Mouse (Mus musculus) liver, embryonic 12.5 days (tissue): ENCODE results near the gene Trim40. TPM values are rescaled to one million over a fixed set of nuclear protein-coding genes. Genes with fewer than 3 reads are reported as not detected.

Source experiments
- ATAC-seq: fragments of 200-750 bp; cut with Nextera tagmentation; 2 replicates; pipeline ENCODE4 v1.8.0; 2017; ENCODE audit warnings: moderate number of reproducible peaks, mild to moderate bottlenecking, moderate library complexity
- H3K27ac ChIP-seq: fragments of 300-500 bp; sonication (generic); 2 replicates; pipeline ENCODE4 v1.5.1; 2016; ENCODE audit warnings: mild to moderate bottlenecking
- H3K27me3 ChIP-seq: fragments of 300-500 bp; sonication (generic); replicated peaks from 2 replicates; pipeline ENCODE4 v1.6.1; 2016; ENCODE audit warnings: mild to moderate bottlenecking, moderate library complexity
- H3K36me3 ChIP-seq: fragments of 300-500 bp; sonication (generic); 2 replicates; pipeline ENCODE4 v1.6.1; 2016; ENCODE audit warnings: mild to moderate bottlenecking, moderate library complexity
- H3K4me1 ChIP-seq: fragments of 300-500 bp; sonication (generic); 2 replicates; pipeline ENCODE4 v1.6.1; 2016
- H3K4me2 ChIP-seq: fragments of 300-500 bp; sonication (generic); 2 replicates; pipeline ENCODE4 v1.6.1; 2016; ENCODE audit warnings: mild to moderate bottlenecking, moderate library complexity
- H3K4me3 ChIP-seq: fragments of 300-500 bp; sonication (generic); 2 replicates; pipeline ENCODE4 v1.5.1; 2016; ENCODE audit warnings: mild to moderate bottlenecking, moderate library complexity
- H3K9ac ChIP-seq: fragments of 300-500 bp; sonication (generic); 2 replicates; pipeline ENCODE4 v1.6.1; 2016; ENCODE audit warnings: mild to moderate bottlenecking, moderate library complexity
- H3K9me3 ChIP-seq: fragments of 300-500 bp; sonication (generic); replicated peaks from 2 replicates; pipeline ENCODE4 v1.6.1; 2016; ENCODE audit warnings: mild to moderate bottlenecking, moderate library complexity
- WGBS: fragments of 180-500 bp; shearing (Covaris S2); methylation state at CpG from one replicate; pipeline ENCODE4 v1.1.7; 2016; ENCODE audit not compliant: insufficient replicate concordance; 5-methylcytosine and 5-hydroxymethylcytosine counted together
- polyA plus RNA-seq: library from polyadenylated mRNA; unstranded; fragments of >200 nt; fragmentation: Nextera tagmentation; extraction: Ambion mirVana; gene quantifications from 2 replicates; pipeline ENCODE4 v1.2.1, GENCODE M21; 2016

Trim40 gene
- polyA plus RNA-seq, 1 experiment from 2014 or later, result not detected

DNA sequence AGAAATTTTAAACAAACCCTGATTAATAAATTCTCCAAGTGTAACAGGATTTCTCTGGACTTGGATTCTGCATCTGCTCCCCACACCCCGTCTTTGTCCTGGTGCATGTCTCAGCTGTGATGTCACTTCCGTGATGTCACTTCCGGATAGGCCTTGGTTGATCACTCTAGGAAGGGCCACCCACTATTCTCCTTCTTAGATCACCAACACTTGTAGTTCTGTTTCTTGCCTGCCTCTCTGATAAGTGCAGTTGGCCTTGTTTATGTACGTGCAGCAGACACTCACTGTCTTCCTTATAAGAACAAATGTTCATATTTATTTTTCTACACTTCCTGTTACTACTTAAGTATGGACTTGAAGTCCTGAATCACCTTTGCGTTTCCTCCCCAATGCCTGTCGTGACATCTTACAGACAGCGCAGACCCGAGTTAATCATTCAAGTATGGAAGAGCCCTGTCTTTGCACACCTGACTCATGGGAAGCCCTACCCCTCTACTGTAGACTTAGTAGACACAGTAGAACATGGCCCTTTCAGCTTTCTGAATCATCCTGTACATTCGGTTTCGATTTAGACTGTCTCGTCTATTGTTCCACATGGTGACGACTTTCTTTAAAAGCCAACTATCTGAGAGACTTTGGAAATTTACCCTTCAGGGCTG lies 4.7 kb downstream of the Trim40 start:
- peaks cover 37% of the 10 kb centered on the region for H3K27me3 ChIP-seq
- no peak overlapping the region for H3K27ac ChIP-seq
- no peaks in the 10 kb centered on the region for H3K4me1 ChIP-seq
- H3K4me2 ChIP-seq, result no peak overlapping the region
- H3K9me3 ChIP-seq, result no peaks in the 10 kb centered on the region
- H3K9ac ChIP-seq, result no peak overlapping the region
- 82% methylated on average over 12 of the region's 12 CpGs for WGBS
- H3K36me3 ChIP-seq, result no peaks in the 10 kb centered on the region
- ATAC-seq, result no peak
- no peak overlapping the region for H3K4me3 ChIP-seq

- Histone ChIP-seq H3K27ac (no peak overlapping the region), H3K4me3 (no peak overlapping the region), H3K4me2 (no peak overlapping the region), H3K4me1 (no peaks in the 10 kb centered on the region), H3K9me3 (no peaks in the 10 kb centered on the region), H3K9ac (no peak overlapping the region), H3K36me3 (peaks cover 6% of the 10 kb centered on the region), H3K27me3 (peaks cover 20% of the 10 kb centered on the region)
- WGBS, result 67% methylated on average over 2 of the region's 2 CpGs
- ATAC-seq, result no peak
These were observed 6.6 kb downstream of the Trim40 start for GRCm38 (mm10) chr17:36883350-36883749.

- Histone ChIP-seq H3K27ac (no peak overlapping the region), H3K4me1 (peaks cover 33% of the 10 kb centered on the region), H3K9me3 (no peaks in the 10 kb centered on the region), H3K4me2 (peak overlapping the region; percentile 38), H3K27me3 (peaks cover 8% of the 10 kb centered on the region; the same call in 1 of the 2 replicates), H3K9ac (no peak overlapping the region), H3K4me3 (peak overlapping the region; percentile 14; the same call in 1 of the 2 replicates), H3K36me3 (peaks cover 78% of the 10 kb centered on the region)
- ATAC-seq, result no peak
- WGBS, result 67% methylated on average over 4 of the region's 4 CpGs
These were observed 15.3 kb downstream of the Trim40 start for GRCm38 (mm10) chr17:36874636-36875035.

DNA sequence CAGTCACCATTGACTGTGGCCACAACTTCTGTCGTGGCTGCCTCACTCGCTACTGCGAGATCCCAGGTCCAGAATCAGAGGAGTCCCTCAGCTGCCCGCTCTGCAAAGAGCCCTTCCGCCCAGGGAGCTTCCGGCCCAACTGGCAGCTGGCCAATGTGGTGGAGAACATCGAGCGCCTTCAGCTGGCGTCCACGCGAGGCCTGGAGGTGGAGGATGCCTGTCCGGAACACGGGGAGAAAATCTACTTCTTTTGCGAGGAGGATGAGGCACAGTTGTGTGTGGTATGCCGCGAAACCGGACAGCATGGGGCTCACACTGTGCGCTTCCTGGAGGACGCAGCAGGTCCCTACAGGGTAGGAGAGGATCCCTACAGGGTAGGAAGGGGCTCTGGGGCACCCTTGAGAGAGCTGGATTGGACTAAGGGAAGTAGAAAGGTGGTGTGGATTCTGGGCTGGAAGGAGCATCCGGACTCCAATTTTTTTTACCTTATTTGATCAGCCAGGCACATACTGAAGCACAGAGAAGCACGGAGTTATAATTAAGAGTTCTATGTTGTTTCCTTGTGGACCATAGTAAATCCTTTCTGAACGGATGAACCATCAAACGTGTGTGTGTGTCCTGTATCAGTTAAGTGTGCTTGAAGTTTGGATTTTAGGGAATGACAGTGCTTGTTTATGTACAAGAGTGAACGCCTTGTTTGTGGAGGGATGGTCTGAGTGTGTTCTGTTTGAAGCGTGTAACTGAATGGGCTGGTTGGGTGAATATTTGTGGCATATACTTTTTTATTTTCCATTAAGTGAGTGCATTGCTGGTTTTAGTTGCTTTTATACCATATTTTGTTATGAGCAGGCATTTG lies 19.7 kb downstream of the Trim40 start:
- Histone ChIP-seq H3K9ac (peak overlapping the region; percentile 89), H3K4me1 (peaks cover 61% of the 10 kb centered on the region), H3K4me2 (peak overlapping the region; percentile 73), H3K27ac (peak overlapping the region; percentile 98), H3K4me3 (peak overlapping the region; percentile 71), H3K27me3 (peaks cover 26% of the 10 kb centered on the region), H3K9me3 (no peaks in the 10 kb centered on the region), H3K36me3 (peaks cover 41% of the 10 kb centered on the region)
- ATAC-seq, result no peak; the same call in 1 of the 2 replicates
- WGBS, result 48% methylated on average over 25 of the region's 25 CpGs

DNA sequence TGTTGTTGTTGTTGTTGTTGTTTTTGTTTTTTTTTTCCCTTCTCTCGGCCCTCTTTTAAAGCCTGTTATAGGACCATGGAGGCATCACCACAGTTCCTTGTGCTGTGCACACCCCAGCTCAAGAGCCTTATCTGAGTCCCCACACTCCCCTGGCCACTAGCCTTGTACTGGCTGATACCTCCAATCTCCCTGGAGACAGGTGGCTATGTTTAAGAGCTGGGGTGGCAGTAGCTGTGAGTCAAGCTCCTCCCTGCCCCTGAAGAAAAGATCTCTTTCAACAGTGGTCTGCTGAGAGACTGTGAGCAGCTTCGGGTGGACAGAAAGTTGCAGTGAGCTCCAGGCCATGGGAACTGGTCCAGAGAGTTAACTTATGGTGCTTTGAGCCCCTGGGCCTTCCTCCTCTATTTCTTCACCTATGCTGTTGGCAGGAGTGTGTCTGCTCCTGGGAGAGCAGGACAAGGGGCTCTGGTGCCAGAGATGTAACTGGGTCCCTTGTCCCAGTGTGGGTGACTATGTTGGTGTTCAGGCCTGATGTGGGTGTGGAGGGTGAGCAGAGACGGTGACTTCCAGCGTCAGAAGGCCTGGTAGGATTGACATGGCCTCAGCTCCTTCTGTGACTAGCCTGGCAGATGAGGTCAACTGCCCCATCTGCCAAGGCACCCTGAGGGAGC lies 20.5 kb downstream of the Trim40 start, which contains the start of gene Trim10:
Gene Trim10 (plus strand): TSS at position 291 of the 671 bp plus-strand sequence.
- 23% methylated on average over 4 of the region's 4 CpGs for WGBS
- H3K4me3 ChIP-seq, result peak within 1 kb of the TSS; percentile 71

DNA sequence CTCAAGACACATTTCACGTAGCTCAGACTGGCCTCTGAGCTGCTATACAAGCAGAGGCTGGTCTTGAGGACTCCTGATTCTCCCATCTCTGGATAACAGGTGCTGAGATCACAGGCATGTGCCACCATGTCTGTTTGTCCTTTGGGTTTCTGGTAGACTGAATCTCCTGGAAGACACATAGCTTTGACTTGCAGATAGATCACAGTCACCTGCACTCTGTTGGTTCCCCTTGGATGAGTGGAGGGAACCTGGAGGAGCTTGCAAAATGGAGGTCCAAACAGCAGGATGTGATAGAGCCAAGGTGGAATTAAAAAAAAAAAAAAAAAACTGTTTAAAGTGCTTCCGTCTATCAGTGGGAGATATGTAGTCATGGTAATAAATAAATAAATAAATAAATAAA lies 21.1 kb downstream of the Trim40 start:
- Histone ChIP-seq H3K4me1 (peaks cover 58% of the 10 kb centered on the region), H3K9me3 (no peaks in the 10 kb centered on the region), H3K27me3 (peaks cover 39% of the 10 kb centered on the region), H3K36me3 (peaks cover 27% of the 10 kb centered on the region), H3K4me2 (peak overlapping the region; percentile 55), H3K27ac (peak overlapping the region; percentile 98), H3K4me3 (no peak overlapping the region), H3K9ac (peak overlapping the region; percentile 52)
- WGBS, result 41% methylated on average over 2 of the region's 2 CpGs
- ATAC-seq, result no peak

More for the DNA sequence above, 20.5 kb downstream of the Trim40 start, which contains the start of gene Trim10:
- H3K9ac ChIP-seq, result peak within 1 kb of the TSS; percentile 89
- H3K4me2 ChIP-seq, result peak within 1 kb of the TSS; percentile 73
- peaks cover 33% of the 10 kb centered on the region for H3K27me3 ChIP-seq
- peak within 1 kb of the TSS; percentile 98 for H3K27ac ChIP-seq
- H3K36me3 ChIP-seq, result peaks cover 33% of the 10 kb centered on the region
- no peaks in the 10 kb centered on the region for H3K9me3 ChIP-seq
- peaks cover 59% of the 10 kb centered on the region for H3K4me1 ChIP-seq
- peak; percentile 100 for ATAC-seq

- peaks cover 58% of the 10 kb centered on the region for H3K27me3 ChIP-seq
- H3K9ac ChIP-seq, result peak within 1 kb of the TSS; percentile 71
- WGBS, result 17% methylated on average over 29 of the region's 29 CpGs
These were observed 23.0 kb downstream of the Trim40 start, which contains the start of gene Trim15 for GRCm38 (mm10) chr17:36866719-36867527. Trim15 (minus strand) TSS chr17:36867210.

GRCm38 (mm10) chr17:36861680-36862079 lies 28.2 kb downstream of the Trim40 start:
- Histone ChIP-seq H3K27me3 (peaks cover 59% of the 10 kb centered on the region), H3K9me3 (no peaks in the 10 kb centered on the region), H3K36me3 (peaks cover 27% of the 10 kb centered on the region), H3K4me2 (no peak overlapping the region), H3K27ac (no peak overlapping the region), H3K9ac (no peak overlapping the region), H3K4me1 (peaks cover 24% of the 10 kb centered on the region), H3K4me3 (no peak overlapping the region)
- WGBS, result 28% methylated on average over 2 of the region's 2 CpGs
- ATAC-seq, result no peak

More at GRCm38 (mm10) chr17:36866719-36867527, 23.0 kb downstream of the Trim40 start, which contains the start of gene Trim15:
- H3K4me1 ChIP-seq, result peaks cover 47% of the 10 kb centered on the region
- peaks cover 10% of the 10 kb centered on the region for H3K36me3 ChIP-seq
- H3K27ac ChIP-seq, result peak within 1 kb of the TSS; percentile 50
- H3K4me3 ChIP-seq, result peak within 1 kb of the TSS; percentile 51
- peak within 1 kb of the TSS; percentile 80 for H3K4me2 ChIP-seq
- no peaks in the 10 kb centered on the region for H3K9me3 ChIP-seq
- no peak for ATAC-seq

DNA sequence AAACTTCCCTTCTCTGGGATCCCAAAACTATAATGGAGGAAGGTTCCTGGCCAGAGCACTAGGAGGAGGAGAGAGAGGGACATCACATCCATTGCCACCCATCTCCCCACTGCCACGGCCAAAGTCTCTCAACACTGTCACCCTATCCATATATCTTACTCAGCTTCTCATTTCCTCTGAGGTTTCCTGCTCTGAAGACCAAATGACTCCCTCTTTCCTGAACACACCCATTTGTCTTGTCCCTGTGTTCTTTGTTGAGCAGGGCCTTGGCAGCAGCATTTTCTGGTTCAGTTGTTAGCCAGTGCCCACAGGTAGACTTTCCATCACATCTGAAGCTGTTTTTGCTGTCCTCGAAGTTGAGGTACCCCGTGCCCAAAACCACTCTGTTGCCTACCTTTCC lies 31.7 kb downstream of the Trim40 start:
- H3K27me3 ChIP-seq, result peaks cover 26% of the 10 kb centered on the region
- no peak overlapping the region for H3K9ac ChIP-seq
- H3K4me2 ChIP-seq, result no peak overlapping the region
- WGBS, result 54% methylated on average over 3 of the region's 3 CpGs
- no peak for ATAC-seq
- H3K27ac ChIP-seq, result no peak overlapping the region
- H3K36me3 ChIP-seq, result peaks cover 49% of the 10 kb centered on the region
- H3K9me3 ChIP-seq, result no peaks in the 10 kb centered on the region
- no peak overlapping the region for H3K4me3 ChIP-seq
- H3K4me1 ChIP-seq, result 0 out of 2 replicates have a peak, but pooled peaks cover 7% of the 10 kb centered on the region

DNA sequence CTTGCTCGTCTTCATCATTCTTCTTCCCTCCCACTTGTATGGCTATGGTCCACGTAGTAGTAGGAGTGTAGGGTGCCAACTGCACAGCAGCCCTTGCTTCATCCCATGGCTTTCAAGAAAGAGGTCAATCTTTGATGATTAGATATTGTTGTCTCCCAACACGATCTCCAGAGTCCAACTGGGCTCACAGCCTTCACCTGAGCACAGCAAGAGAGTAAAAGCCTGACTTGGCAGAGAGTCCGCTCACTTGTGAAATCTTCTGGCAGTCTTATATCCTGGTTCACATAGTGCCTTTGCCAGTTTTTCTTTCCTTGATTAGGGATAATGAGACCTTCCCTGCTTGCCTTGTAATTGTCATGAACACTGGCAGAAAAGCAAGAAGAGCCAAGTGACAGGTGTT lies 33.7 kb downstream of the Trim40 start:
- Histone ChIP-seq H3K27me3 (peaks cover 6% of the 10 kb centered on the region), H3K4me1 (peaks cover 14% of the 10 kb centered on the region), H3K9me3 (no peaks in the 10 kb centered on the region), H3K27ac (no peak overlapping the region), H3K4me3 (no peak overlapping the region), H3K4me2 (no peak overlapping the region), H3K9ac (no peak overlapping the region), H3K36me3 (peaks cover 64% of the 10 kb centered on the region)
- ATAC-seq, result no peak
- WGBS, result 72% methylated on average over 4 of the region's 4 CpGs

DNA sequence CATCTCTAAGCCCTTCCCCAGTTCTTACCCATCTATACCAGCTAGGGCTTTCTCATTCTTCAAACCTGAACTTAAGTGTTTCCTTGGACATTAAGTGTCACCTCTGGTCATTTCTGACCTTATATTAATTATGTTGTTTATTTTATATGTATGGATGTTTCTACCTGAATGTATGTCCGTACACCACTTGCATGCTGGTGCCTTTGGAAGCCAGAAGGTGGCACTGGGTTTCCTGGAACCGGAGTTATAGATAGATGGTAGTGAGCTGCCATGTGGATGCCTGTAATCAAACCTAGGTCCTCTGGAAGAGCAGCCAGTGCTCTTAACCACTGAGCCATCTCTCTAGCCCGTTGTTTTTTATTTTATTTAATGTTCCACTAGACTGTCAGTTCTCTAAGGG lies 34.4 kb downstream of the Trim40 start:
- H3K36me3 ChIP-seq, result peaks cover 70% of the 10 kb centered on the region
- no peak overlapping the region for H3K4me3 ChIP-seq
- peaks cover 19% of the 10 kb centered on the region for H3K4me1 ChIP-seq
- 78% methylated on average over 3 of the region's 3 CpGs for WGBS
- H3K27ac ChIP-seq, result no peak overlapping the region
- H3K9me3 ChIP-seq, result no peaks in the 10 kb centered on the region
- H3K9ac ChIP-seq, result no peak overlapping the region
- ATAC-seq, result no peak
- no peak overlapping the region for H3K4me2 ChIP-seq
- no peaks in the 10 kb centered on the region; the same call in none of the 2 replicates for H3K27me3 ChIP-seq
